Mouse (Mus musculus): ENCODE measurements at regions not wholly inside any gene's neighbourhood (a gene's known extent, or its start where the extent isn't known, plus 50 kb on each side); places are given as distances from the start of the nearest gene placed in this dataset.

GRCm38 (mm10) chr2:170220443-170220842 lies 72.5 kb upstream of the Zfp217 start:
- no peak for DNase-seq (ENCODE audit: low spot score in 2 of 2)

- peak; percentile 36 to 41 for DNase-seq (ENCODE audit: low spot score in 2 of 2)
Measured at GRCm38 (mm10) chr2:170219611-170220401, 71.9 kb upstream of the Zfp217 start.

GRCm38 (mm10) chr2:170219161-170219581 lies 71.3 kb upstream of the Zfp217 start:
- DNase-seq (ENCODE audit: low spot score in 2 of 2) = peak; percentile 32 to 40

- peak; percentile 66 to 76 for DNase-seq (ENCODE audit: low spot score in 2 of 2)
Measured at GRCm38 (mm10) chr2:170218230-170219044, 70.5 kb upstream of the Zfp217 start.

GRCm38 (mm10) chr2:170216311-170216710 lies 68.4 kb upstream of the Zfp217 start:
- DNase-seq (ENCODE audit: low spot score in 2 of 2) = no peak

GRCm38 (mm10) chr2:170209121-170209520 lies 61.2 kb upstream of the Zfp217 start:
- no peak for DNase-seq (ENCODE audit: low spot score in 2 of 2)

GRCm38 (mm10) chr2:170207878-170208277 lies 60.0 kb upstream of the Zfp217 start:
- DNase-seq (ENCODE audit: low spot score in 2 of 2) = no peak

- DNase-seq (ENCODE audit: low spot score in 2 of 2) = no peak
Measured at GRCm38 (mm10) chr2:170207395-170207794, 59.5 kb upstream of the Zfp217 start.

GRCm38 (mm10) chr2:170206870-170207269 lies 59.0 kb upstream of the Zfp217 start:
- no peak for DNase-seq (ENCODE audit: low spot score in 2 of 2)

GRCm38 (mm10) chr2:170206442-170206754 lies 58.5 kb upstream of the Zfp217 start:
- DNase-seq (ENCODE audit: low spot score in 2 of 2) = no peak

GRCm38 (mm10) chr2:170205591-170206441 lies 57.9 kb upstream of the Zfp217 start:
- peak in 1 of 2 experiments; percentile 8 for DNase-seq (ENCODE audit: low spot score in 2 of 2)

GRCm38 (mm10) chr2:170204768-170205514 lies 57.0 kb upstream of the Zfp217 start:
- no peak for DNase-seq (ENCODE audit: low spot score in 2 of 2)

- DNase-seq (ENCODE audit: low spot score in 2 of 2) = no peak
Measured at GRCm38 (mm10) chr2:170203496-170203895, 55.6 kb upstream of the Zfp217 start.

GRCm38 (mm10) chr2:170201816-170202371 lies 54.0 kb upstream of the Zfp217 start:
- no peak for DNase-seq (ENCODE audit: low spot score in 2 of 2)

All from layer of hippocampus, postnatal 10 days (tissue).